Mouse (Mus musculus) CH12.LX (cell line): ENCODE measurements at regions not wholly inside any gene's neighbourhood (a gene's known extent, or its start where the extent isn't known, plus 50 kb on each side); places are given as distances from the start of the nearest gene placed in this dataset.
A peak's percentile ranks its signal among the peaks of the same experiment; 100 is the strongest.
"Not testable (repeated sequence)": the region's sequence is repeated elsewhere in the genome, so short reads cannot be mapped to it uniquely, and the experiment has no call there.

Experiments
- DNase-seq: peaks from one replicate; pipeline ENCODE4 v3.0.0-alpha.2; 2013; ENCODE audit errors: extremely low read depth
- H3K27ac ChIP-seq: 2 replicates; pipeline ENCODE4 v1.5.1; 2012; ENCODE audit warnings: low read depth, mild to moderate bottlenecking, control low read depth, moderate library complexity; ENCODE audit not compliant: insufficient read depth
- H3K27me3 ChIP-seq: replicated peaks from 2 replicates; pipeline ENCODE3; 2012; ENCODE audit warnings: inconsistent platforms
- H3K36me3 ChIP-seq, 2 experiments: replicated peaks in 1 of 2; 2 replicates each; pipeline versions ENCODE3 to v1.6.1; 2012; ENCODE audit warnings: inconsistent platforms in 1 of 2, low read length in 1 of 2, mild to moderate bottlenecking in 1 of 2, mixed read lengths in 1 of 2, moderate library complexity in 1 of 2; ENCODE audit not compliant: control insufficient read depth in 1 of 2, insufficient read depth in 1 of 2
- H3K4me1 ChIP-seq, 2 experiments: 2 replicates each; pipeline ENCODE4 v1.6.1; 2012; ENCODE audit warnings: inconsistent platforms in 1 of 2, moderate library complexity in 1 of 2; ENCODE audit not compliant: insufficient read depth in 2 of 2, control insufficient read depth in 1 of 2
- H3K4me2 ChIP-seq: 2 replicates; pipeline ENCODE4 v1.6.1; 2012; ENCODE audit warnings: low read depth, mild to moderate bottlenecking, control low read depth; ENCODE audit not compliant: poor library complexity, insufficient read depth, severe bottlenecking
- H3K4me3 ChIP-seq, 3 experiments: fragments of 150-350 bp in 1 of 3; sonication (generic) in 1 of 3; replicated peaks in 1 of 3; 2 replicates each; pipeline versions ENCODE3 to v1.5.1; 2011 to 2012; ENCODE audit warnings: low read depth in 2 of 3, low read length in 2 of 3, mild to moderate bottlenecking in 2 of 3, moderate library complexity in 2 of 3, control low read depth in 1 of 3, improper control_type of control experiment in 1 of 3, inconsistent platforms in 1 of 3, mixed read lengths in 1 of 3; ENCODE audit not compliant: poor library complexity in 1 of 3
- H3K79me2 ChIP-seq: replicated peaks from 2 replicates; pipeline ENCODE4 v1.6.1; 2012; ENCODE audit warnings: mild to moderate bottlenecking, moderate library complexity; ENCODE audit not compliant: control insufficient read depth, poor library complexity, insufficient read depth, severe bottlenecking; ENCODE audit errors: extremely low read depth
- H3K9ac ChIP-seq: 2 replicates; pipeline ENCODE4 v1.6.1; 2012; ENCODE audit warnings: low read depth, mild to moderate bottlenecking, control low read depth, moderate library complexity; ENCODE audit not compliant: insufficient read depth
- H3K9me3 ChIP-seq: replicated peaks from 2 replicates; pipeline ENCODE3; 2012; ENCODE audit warnings: low read length, inconsistent platforms, mixed read lengths
- CTCF ChIP-seq, 2 experiments: IDR thresholded peaks in 1 of 2; conservative IDR thresholded peaks in 1 of 2; 2 replicates each; pipeline ENCODE4 v1.5.1; 2011 to 2012; ENCODE audit warnings: low read depth in 2 of 2, low read length in 2 of 2, improper control_type of control experiment in 1 of 2, inconsistent platforms in 1 of 2, mild to moderate bottlenecking in 1 of 2, moderate library complexity in 1 of 2
- RAD21 ChIP-seq: IDR thresholded peaks from 2 replicates; pipeline ENCODE4 v1.6.1; 2011; ENCODE audit warnings: low read depth, mild to moderate bottlenecking, low read length, improper control_type of control experiment, moderate library complexity
- SMC3 ChIP-seq: IDR thresholded peaks from 2 replicates; pipeline ENCODE4 v1.6.1; 2011; ENCODE audit warnings: low read depth, low read length, improper control_type of control experiment
- dilution Hi-C: fragments of 300-500 bp; cut with MboI; formaldehyde crosslinking; loops from 2 replicates; pipeline ENCODE4 v1.14.3; 2020; ENCODE audit warnings: low sequenced_read_pairs; ENCODE audit not compliant: extremely low pct_unique_long_range_greater_than_20kb, extremely low pct_ligation_motif_present
- in situ Hi-C: fragments of 300-500 bp; cut with MboI; formaldehyde crosslinking; loops from 3 replicates; pipeline ENCODE4 v1.14.3; 2019; ENCODE audit warnings: low sequenced_read_pairs, low pct_ligation_motif_present, low pct_unique_long_range_greater_than_20kb, mixed read lengths

- H3K9me3 ChIP-seq, H3K27ac ChIP-seq, DNase-seq, H3K79me2 ChIP-seq, dilution Hi-C loops, H3K4me1 ChIP-seq, H3K4me2 ChIP-seq, H3K9ac ChIP-seq, H3K36me3 ChIP-seq, H3K27me3 ChIP-seq, in situ Hi-C loops, H3K4me3 ChIP-seq: not testable (repeated sequence)
Measured at GRCm38 (mm10) chr10:22556401-22556800, 88.4 kb upstream of the Slc2a12 start.

- H3K4me2 ChIP-seq, H3K9me3 ChIP-seq, H3K79me2 ChIP-seq, in situ Hi-C loops, DNase-seq, H3K36me3 ChIP-seq, H3K4me3 ChIP-seq, H3K4me1 ChIP-seq, H3K27ac ChIP-seq, H3K27me3 ChIP-seq, H3K9ac ChIP-seq, dilution Hi-C loops: not testable (repeated sequence)
Measured at GRCm38 (mm10) chr10:22569250-22570010, 75.4 kb upstream of the Slc2a12 start.

GRCm38 (mm10) chr10:22574048-22574447 is 70.8 kb upstream of the Slc2a12 start:
- H3K4me2 ChIP-seq, DNase-seq, H3K27me3 ChIP-seq, H3K9ac ChIP-seq, H3K4me1 ChIP-seq, H3K36me3 ChIP-seq, H3K4me3 ChIP-seq, H3K79me2 ChIP-seq, dilution Hi-C loops, in situ Hi-C loops, H3K9me3 ChIP-seq, H3K27ac ChIP-seq: not testable (repeated sequence)

GRCm38 (mm10) chr10:22579426-22579825 is 65.4 kb upstream of the Slc2a12 start:
- TF ChIP-seq SMC3, result peak; percentile 63
- TF ChIP-seq CTCF (conservative IDR thresholded peaks at IDR 0.05 in 1 of 2, IDR thresholded peaks at IDR 0.05 in 1 of 2; ENCODE audit: low read depth in 2 of 2, low read length in 2 of 2), result peak in 1 of 2 experiments; percentile 75; a peak in 3 of 4 replicates
- TF ChIP-seq RAD21, result peak; percentile 69
- H3K27ac ChIP-seq, H3K9me3 ChIP-seq, H3K79me2 ChIP-seq, H3K4me1 ChIP-seq, H3K4me2 ChIP-seq, H3K27me3 ChIP-seq, H3K4me3 ChIP-seq, dilution Hi-C loops, H3K9ac ChIP-seq, H3K36me3 ChIP-seq: not testable (repeated sequence)
- DNase-seq, result peak; percentile 54
- in situ Hi-C loops, result loop anchor here (25.0 kb wide), 1 partner anchor 483 kb away; no protein-coding TSS in a partner anchor

- H3K79me2 ChIP-seq, H3K4me3 ChIP-seq, H3K4me2 ChIP-seq, H3K9me3 ChIP-seq, DNase-seq, H3K27ac ChIP-seq, H3K36me3 ChIP-seq, H3K27me3 ChIP-seq, H3K9ac ChIP-seq, dilution Hi-C loops, H3K4me1 ChIP-seq: not testable (repeated sequence)
- in situ Hi-C loops, result loop anchor here (10.0 to 25.0 kb wide), 3 partner anchors 134 to 481 kb away; no protein-coding TSS in a partner anchor
Measured at GRCm38 (mm10) chr10:22581300-22581699, 63.5 kb upstream of the Slc2a12 start.

- H3K27ac ChIP-seq, H3K4me2 ChIP-seq, H3K36me3 ChIP-seq, DNase-seq, H3K27me3 ChIP-seq, H3K79me2 ChIP-seq, H3K9ac ChIP-seq, H3K9me3 ChIP-seq, H3K4me3 ChIP-seq, dilution Hi-C loops, H3K4me1 ChIP-seq: not testable (repeated sequence)
- in situ Hi-C loops, result loop anchor here (10.0 to 25.0 kb wide), 3 partner anchors 131 to 479 kb away; no protein-coding TSS in a partner anchor
Measured at GRCm38 (mm10) chr10:22583306-22583705, 61.5 kb upstream of the Slc2a12 start.
